Mouse (Mus musculus) yolk sac, embryonic 10.5 days (tissue): ENCODE measurements at regions not wholly inside any gene's neighbourhood (a gene's known extent, or its start where the extent isn't known, plus 50 kb on each side); places are given as distances from the start of the nearest gene placed in this dataset.
"Not testable (repeated sequence)": the region's sequence is repeated elsewhere in the genome, so short reads cannot be mapped to it uniquely, and the experiment has no call there.

Experiments used
- DNase-seq: peaks from one replicate; pipeline ENCODE4 v3.0.0-alpha.2; 2017; ENCODE audit warnings: low spot score

- no peak for DNase-seq
Measured at GRCm38 (mm10) chr7:116596914-116597313, 92.7 kb downstream of the Nucb2 start.

GRCm38 (mm10) chr7:116600340-116600739 is 96.2 kb downstream of the Nucb2 start:
- no peak for DNase-seq

- no peak for DNase-seq
Measured at GRCm38 (mm10) chr7:116603167-116603839, 99.1 kb downstream of the Nucb2 start.

- DNase-seq = no peak
Measured at GRCm38 (mm10) chr7:116603840-116604194, 99.6 kb downstream of the Nucb2 start.

GRCm38 (mm10) chr7:116606255-116606654 is 102.1 kb downstream of the Nucb2 start:
- DNase-seq = no peak

- DNase-seq = no peak
Measured at GRCm38 (mm10) chr7:116606751-116607483, 102.7 kb downstream of the Nucb2 start.

GRCm38 (mm10) chr7:116607628-116608225 is 103.6 kb downstream of the Nucb2 start:
- no peak for DNase-seq

- peak; percentile 31 for DNase-seq
Measured at GRCm38 (mm10) chr7:116608350-116609085, 104.3 kb downstream of the Nucb2 start.

- DNase-seq = no peak
Measured at GRCm38 (mm10) chr7:116609406-116609805, 105.2 kb downstream of the Nucb2 start.

- no peak for DNase-seq
Measured at GRCm38 (mm10) chr7:116609906-116610305, 105.7 kb downstream of the Nucb2 start.

GRCm38 (mm10) chr7:116615984-116616383 is 111.8 kb downstream of the Nucb2 start:
- DNase-seq = no peak

- no peak for DNase-seq
Measured at GRCm38 (mm10) chr7:116619636-116620035, 115.5 kb downstream of the Nucb2 start.

- DNase-seq = no peak
Measured at GRCm38 (mm10) chr7:116620381-116620780, 116.2 kb downstream of the Nucb2 start.

- no peak for DNase-seq
Measured at GRCm38 (mm10) chr7:116633210-116633609, 129.0 kb downstream of the Nucb2 start.

GRCm38 (mm10) chr7:116644902-116645650 is 140.9 kb downstream of the Nucb2 start:
- DNase-seq = peak; percentile 16

GRCm38 (mm10) chr7:116654466-116654865 is 150.3 kb downstream of the Nucb2 start:
- no peak for DNase-seq

GRCm38 (mm10) chr7:116657040-116657439 is 152.9 kb downstream of the Nucb2 start:
- DNase-seq = not testable (repeated sequence)

- DNase-seq = no peak
Measured at GRCm38 (mm10) chr7:116665581-116665980, 161.4 kb downstream of the Nucb2 start.

GRCm38 (mm10) chr7:116674199-116675019 is 170.2 kb downstream of the Nucb2 start:
- no peak for DNase-seq

GRCm38 (mm10) chr7:116676696-116677095 is 172.5 kb downstream of the Nucb2 start:
- DNase-seq = no peak

GRCm38 (mm10) chr7:116679195-116679594 is 175.0 kb downstream of the Nucb2 start:
- DNase-seq = no peak
